Mouse (Mus musculus) heart, adult 2 months (tissue): ENCODE data around the gene Egflam. TPM values are rescaled to one million over a fixed set of nuclear protein-coding genes. Genes with fewer than 3 reads are reported as not detected.

Experiments used
- DNase-seq, 2 experiments: peaks; one replicate each; pipeline ENCODE4 v3.0.0; 2021
- H3K27ac ChIP-seq: fragments of 200-600 bp; 2 replicates; pipeline ENCODE4 v1.8.1; 2022
- H3K27me3 ChIP-seq: fragments of 200-500 bp; 2 replicates; pipeline ENCODE4 v1.6.1; 2012; ENCODE audit warnings: mild to moderate bottlenecking, low read length, inconsistent platforms, mixed read lengths; ENCODE audit not compliant: control insufficient read depth, insufficient read depth
- H3K36me3 ChIP-seq: fragments of 200-500 bp; 2 replicates; pipeline ENCODE4 v1.6.1; 2012; ENCODE audit warnings: low read length, inconsistent platforms; ENCODE audit not compliant: control insufficient read depth, insufficient read depth
- H3K4me1 ChIP-seq: fragments of 200-500 bp; 2 replicates; pipeline ENCODE4 v1.6.1; 2011; ENCODE audit warnings: low read length; ENCODE audit not compliant: control insufficient read depth, insufficient read depth
- H3K4me3 ChIP-seq: fragments of 200-600 bp; 2 replicates; pipeline ENCODE4 v1.8.1; 2022
- H3K79me2 ChIP-seq: fragments of 200-500 bp; replicated peaks from 2 replicates; pipeline ENCODE4 v1.6.1; 2012; ENCODE audit warnings: mild to moderate bottlenecking, inconsistent platforms, low read length, moderate library complexity, mixed read lengths; ENCODE audit not compliant: control insufficient read depth, insufficient read depth
- H3K9ac ChIP-seq: fragments of 200-500 bp; 2 replicates; pipeline ENCODE4 v1.6.1; 2012; ENCODE audit warnings: low read depth, mild to moderate bottlenecking, control low read depth, inconsistent platforms, low read length, mixed read lengths
- CTCF ChIP-seq: fragments of 200-600 bp; IDR thresholded peaks from 2 replicates; pipeline ENCODE4 v1.8.1; 2022; ENCODE audit warnings: antibody characterized with exemption, mild to moderate bottlenecking, moderate library complexity
- EP300 ChIP-seq: fragments of 200-500 bp; IDR thresholded peaks from 2 replicates; pipeline ENCODE4 v1.6.1; 2011; ENCODE audit warnings: low read depth, low read length, control low read depth; ENCODE audit not compliant: insufficient read depth
- POLR2A ChIP-seq: fragments of 200-500 bp; IDR thresholded peaks from 2 replicates; pipeline ENCODE4 v1.6.1; 2011; ENCODE audit warnings: mild to moderate bottlenecking, low read depth, low read length, control low read depth; ENCODE audit not compliant: insufficient read depth
- WGBS: fragments of 180-500 bp; shearing (Covaris S2); methylation state at CpG from one replicate; pipeline ENCODE4 v1.1.7; 2018; 5-methylcytosine and 5-hydroxymethylcytosine counted together
- intact Hi-C: fragments of 180-260 bp; cut with DNase I; formaldehyde crosslinking; loops from one replicate; pipeline ENCODE4 v1.15.1; 2025
- polyA plus RNA-seq: library from polyadenylated mRNA; depleted of rRNA; stranded (reverse); fragments of >200 nt; gene quantifications from 2 replicates; pipeline ENCODE4 v1.2.3, GENCODE M21; 2012
- total RNA-seq, 2 experiments: library from RNA; stranded (reverse); gene quantifications; 2 replicates each; pipeline ENCODE4 v1.2.3; 2021

Egflam gene
- total and polyA plus RNA-seq, 3 experiments, result 7.1 to 12.0 (median 8.2) TPM

GRCm38 (mm10) chr15:7157658-7158057 is 240.5 kb downstream of the Egflam start:
- WGBS, result 90% methylated on average over 6 of the region's 6 CpGs
- H3K4me3 ChIP-seq, result no peak overlapping the region
- no peaks in the 10 kb centered on the region for H3K27me3 ChIP-seq
- H3K36me3 ChIP-seq, result peaks cover 4% of the 10 kb centered on the region
- intact Hi-C loops, result no loop called here
- H3K79me2 ChIP-seq, result no peaks in the 10 kb centered on the region
- no peak for DNase-seq
- H3K4me1 ChIP-seq, result peaks cover 10% of the 10 kb centered on the region
- H3K27ac ChIP-seq, result no peak overlapping the region
- H3K9ac ChIP-seq, result no peak overlapping the region
- TF ChIP-seq EP300 (no peak), POLR2A (no peak), CTCF (no peak)
